Mouse (Mus musculus): Measurements from ENCODE around the gene Actr8. TPM values are rescaled to one million over a fixed set of nuclear protein-coding genes. Genes with fewer than 3 reads are reported as not detected.

Gene Actr8
- polyA plus RNA-seq, 1 experiment from 2014 or later: 46.7 TPM

DNA sequence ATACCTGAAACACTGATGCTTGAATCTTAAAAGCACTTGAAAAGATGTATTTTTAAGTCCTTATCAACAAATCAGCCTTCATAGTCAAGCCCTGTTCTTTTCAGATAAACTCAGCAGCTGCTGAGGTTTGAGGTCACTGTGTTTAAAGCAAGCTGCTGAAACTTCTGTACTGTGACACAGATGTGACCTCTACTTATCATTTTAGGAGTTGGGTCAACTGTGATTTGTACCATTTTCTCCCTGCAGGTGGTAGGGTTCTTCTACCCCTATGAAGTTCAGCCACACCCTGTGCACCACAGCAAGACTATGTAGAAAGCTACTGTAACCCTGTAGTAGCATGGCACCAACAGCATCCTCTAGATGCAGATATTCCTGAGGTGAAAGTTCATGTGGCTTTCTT is 19.2 kb downstream of the Actr8 start:
- Histone ChIP-seq H3K36me3 (peaks cover 51% of the 10 kb centered on the region), H3K27ac (replicated peaks) (no peak overlapping the region), H3K9ac (no peak overlapping the region), H3K9me3 (no peaks in the 10 kb centered on the region), H3K4me3 (no peak overlapping the region), H3K4me1 (0 out of 2 replicates have a peak, but pooled peaks cover 11% of the 10 kb centered on the region), H3K4me2 (no peak overlapping the region), H3K27me3 (replicated peaks) (no peaks in the 10 kb centered on the region)
- no peak for ATAC-seq (ENCODE audit: extremely low read depth, insufficient number of reproducible peaks, low FRiP score, low TSS enrichment)

DNA sequence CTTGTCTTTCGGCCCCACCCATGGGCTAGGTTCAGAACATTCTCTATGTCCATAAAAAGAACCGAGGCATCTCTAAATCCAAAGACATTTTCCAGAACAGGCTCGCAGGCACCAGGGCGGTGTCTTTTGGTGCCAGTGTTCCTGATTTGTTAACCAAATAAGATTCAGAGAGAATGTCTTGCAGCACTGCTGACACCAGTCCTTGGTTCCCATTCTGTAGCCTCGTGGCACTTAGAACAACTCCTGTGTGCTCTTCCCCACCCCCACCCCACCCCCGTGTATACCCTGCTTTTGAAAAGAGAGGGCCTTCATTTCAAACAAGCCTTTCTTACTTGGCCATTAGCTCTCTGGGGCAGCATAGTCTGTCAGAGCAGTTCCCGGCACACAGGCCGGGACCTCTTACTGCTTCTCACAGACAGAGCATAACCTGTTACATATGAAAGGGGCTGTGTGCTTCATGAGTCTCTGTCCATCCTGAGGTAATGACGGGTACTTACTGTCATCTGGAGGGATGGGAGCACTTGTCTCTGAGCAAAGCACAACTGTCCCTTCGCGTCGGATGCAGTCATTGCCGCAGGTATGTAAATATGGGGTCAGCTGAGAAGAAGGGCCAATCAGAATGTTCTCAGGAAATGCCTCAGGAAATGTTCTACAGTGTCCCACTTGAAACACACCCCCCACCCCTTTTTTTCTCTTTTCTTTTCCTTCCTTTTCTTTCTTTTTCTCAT is 20.8 kb downstream of the Actr8 start:
- Histone ChIP-seq H3K4me2 (no peak overlapping the region), H3K9me3 (no peaks in the 10 kb centered on the region), H3K9ac (no peak overlapping the region), H3K27ac (replicated peaks) (no peak overlapping the region), H3K4me1 (0 out of 2 replicates have a peak, but pooled peaks cover 11% of the 10 kb centered on the region), H3K27me3 (replicated peaks) (peaks cover 10% of the 10 kb centered on the region; the same call in 1 of the 2 replicates), H3K4me3 (no peak overlapping the region), H3K36me3 (peaks cover 36% of the 10 kb centered on the region)
- ATAC-seq (ENCODE audit: extremely low read depth, insufficient number of reproducible peaks, low FRiP score, low TSS enrichment): no peak
- 78% methylated on average over 13 of the region's 13 CpGs for WGBS

- H3K9me3 ChIP-seq: no peaks in the 10 kb centered on the region
- H3K4me2 ChIP-seq: no peak overlapping the region
- H3K27me3 ChIP-seq (replicated peaks): peaks cover 14% of the 10 kb centered on the region; the same call in 1 of the 2 replicates
- ATAC-seq (ENCODE audit: extremely low read depth, insufficient number of reproducible peaks, low FRiP score, low TSS enrichment): no peak
- H3K4me1 ChIP-seq: 0 out of 2 replicates have a peak, but pooled peaks cover 11% of the 10 kb centered on the region
- no peak overlapping the region for H3K27ac ChIP-seq (replicated peaks)
- no peak overlapping the region for H3K4me3 ChIP-seq
- H3K9ac ChIP-seq: no peak overlapping the region
- 78% methylated on average over 3 of the region's 3 CpGs for WGBS
- peaks cover 30% of the 10 kb centered on the region for H3K36me3 ChIP-seq
Observed at GRCm38 (mm10) chr14:29999475-29999811, 21.3 kb downstream of the Actr8 start.

DNA sequence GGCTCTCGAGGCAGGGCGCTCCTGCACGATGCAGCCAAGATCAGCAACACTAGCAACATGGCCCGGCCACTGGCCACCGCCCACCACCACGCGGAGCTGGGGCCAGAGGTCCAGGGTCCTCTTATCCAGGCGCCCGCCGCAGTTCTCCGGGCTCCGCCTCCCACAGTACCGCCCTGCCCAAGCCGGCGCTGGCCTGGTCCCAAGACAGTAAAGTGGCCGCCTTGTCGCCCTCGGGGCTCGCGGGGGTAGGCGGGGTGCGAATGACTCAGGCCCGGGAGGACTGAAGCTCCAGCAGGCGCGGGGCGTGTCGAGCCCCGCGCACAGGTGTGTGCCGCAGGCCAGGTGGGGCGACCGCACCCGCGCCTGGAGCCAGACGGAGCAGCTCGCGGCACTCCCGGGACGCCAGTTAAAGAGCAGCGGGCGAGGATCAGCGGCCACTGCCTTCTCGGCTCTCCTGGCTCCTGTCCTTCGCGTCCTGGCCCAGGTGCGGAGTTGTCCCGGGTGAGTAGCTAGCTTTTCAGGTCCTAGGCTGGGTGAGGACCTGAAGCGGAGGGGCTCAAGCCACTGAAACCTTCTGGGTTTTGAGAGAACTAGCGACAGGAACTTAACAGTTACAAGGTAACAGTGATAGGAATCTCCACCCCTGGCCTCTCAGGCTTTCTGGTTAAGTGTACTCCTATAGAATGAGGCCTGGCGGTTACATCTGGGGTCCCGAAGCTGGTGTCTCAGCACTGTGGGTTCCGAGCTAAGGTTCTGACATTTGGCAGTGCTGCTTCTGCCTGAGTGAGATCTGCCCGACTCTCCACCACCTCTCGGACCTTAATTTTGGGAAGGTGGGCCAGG is 30.8 kb downstream of the Actr8 start, which contains the start of the genes Il17rb and Chdh:
Gene Il17rb (minus strand): TSS at position 164 of the 843 bp plus-strand sequence.
Gene Chdh (plus strand): TSS at position 291 of the 843 bp plus-strand sequence.
- 7% methylated on average over 54 of the region's 54 CpGs for WGBS
- 0 out of 2 replicates have a peak, but pooled peaks have one; percentile 26 for ATAC-seq (ENCODE audit: extremely low read depth, insufficient number of reproducible peaks, low FRiP score, low TSS enrichment)
- H3K27me3 ChIP-seq (replicated peaks): peaks cover 55% of the 10 kb centered on the region

DNA sequence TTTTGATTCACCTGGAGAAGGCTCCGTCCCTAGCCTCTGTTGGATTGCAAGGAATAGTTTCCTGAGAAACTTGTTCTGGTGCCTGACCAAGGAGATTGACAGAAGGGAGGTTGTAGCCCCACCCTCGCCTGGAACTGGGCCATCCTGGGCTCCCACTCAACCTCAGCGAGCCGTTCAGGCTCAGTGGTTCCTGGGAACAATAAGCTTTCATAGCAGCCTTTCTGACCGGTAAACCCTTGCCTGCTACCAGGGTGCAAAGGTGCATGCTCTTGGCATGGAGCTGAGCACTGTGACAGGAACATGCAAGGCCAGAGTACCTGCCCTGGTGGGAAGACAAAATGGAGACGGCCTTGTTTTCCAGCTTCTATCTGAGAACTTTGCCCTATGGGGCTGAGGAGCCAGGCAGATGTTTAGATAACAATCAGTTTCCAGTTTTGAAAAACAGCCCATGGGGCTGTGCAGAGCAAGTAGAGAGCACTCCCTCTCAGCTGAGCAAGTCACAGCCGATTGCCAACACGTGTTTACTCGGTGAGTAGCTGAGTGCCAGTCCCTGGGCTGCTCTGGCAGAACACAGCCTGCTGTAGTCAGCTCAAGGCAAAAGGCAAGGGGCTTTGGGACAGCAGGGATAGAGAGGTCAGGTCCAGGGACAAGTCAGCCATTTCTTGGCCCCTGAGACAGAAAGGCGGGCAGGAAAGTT is 31.9 kb downstream of the Actr8 start:
- H3K4me3 ChIP-seq: no peak overlapping the region
- ATAC-seq (ENCODE audit: extremely low read depth, insufficient number of reproducible peaks, low FRiP score, low TSS enrichment): no peak
- no peak overlapping the region for H3K9ac ChIP-seq
- H3K4me2 ChIP-seq: peak overlapping the region; percentile 78; the same call in 1 of the 2 replicates
- no peaks in the 10 kb centered on the region for H3K9me3 ChIP-seq
- 66% methylated on average over 10 of the region's 10 CpGs for WGBS
- peaks cover 14% of the 10 kb centered on the region for H3K4me1 ChIP-seq
- no peaks in the 10 kb centered on the region for H3K36me3 ChIP-seq
- peaks cover 51% of the 10 kb centered on the region for H3K27me3 ChIP-seq (replicated peaks)
- H3K27ac ChIP-seq (replicated peaks): no peak overlapping the region

More for the DNA sequence above, 30.8 kb downstream of the Actr8 start, which contains the start of the genes Il17rb and Chdh:
- Histone ChIP-seq H3K4me2 (peak within 1 kb of the TSS; percentile 78), H3K36me3 (no peaks in the 10 kb centered on the region), H3K9me3 (no peaks in the 10 kb centered on the region), H3K4me3 (peak within 1 kb of the TSS; percentile 51), H3K27ac (replicated peaks) (no peak within 1 kb of the TSS), H3K9ac (peak within 1 kb of the TSS; percentile 64), H3K4me1 (peaks cover 14% of the 10 kb centered on the region)

GRCm38 (mm10) chr14:30011886-30012560 is 33.9 kb downstream of the Actr8 start:
- no peak overlapping the region for H3K27ac ChIP-seq (replicated peaks)
- no peak overlapping the region for H3K4me3 ChIP-seq
- no peaks in the 10 kb centered on the region for H3K9me3 ChIP-seq
- no peak overlapping the region for H3K9ac ChIP-seq
- ATAC-seq (ENCODE audit: extremely low read depth, insufficient number of reproducible peaks, low FRiP score, low TSS enrichment): no peak
- H3K4me1 ChIP-seq: peaks cover 14% of the 10 kb centered on the region
- WGBS: 76% methylated on average over 10 of the region's 10 CpGs
- H3K4me2 ChIP-seq: no peak overlapping the region
- peaks cover 42% of the 10 kb centered on the region for H3K27me3 ChIP-seq (replicated peaks)
- no peaks in the 10 kb centered on the region for H3K36me3 ChIP-seq

GRCm38 (mm10) chr14:30014487-30014886 is 36.4 kb downstream of the Actr8 start:
- no peak overlapping the region for H3K4me2 ChIP-seq

DNA sequence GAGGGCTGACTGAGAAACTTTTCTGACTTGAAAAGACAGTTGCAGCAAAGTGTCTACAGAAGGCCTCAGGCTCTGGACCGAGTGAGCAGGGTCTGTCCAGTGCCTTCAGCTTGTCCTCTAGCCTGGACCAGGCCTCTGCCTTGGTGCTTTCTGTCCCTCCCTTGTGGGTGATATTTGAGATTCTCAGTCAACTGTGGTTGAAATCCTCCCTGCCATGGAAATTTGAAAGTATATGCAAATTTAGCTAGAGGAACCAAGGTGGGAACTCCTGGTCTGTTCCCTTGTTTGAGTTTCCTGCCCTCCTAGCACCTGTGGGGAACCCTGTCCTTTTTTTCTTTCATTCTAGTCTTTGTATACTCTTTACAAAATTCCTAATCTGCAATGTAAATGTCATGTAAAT is 36.9 kb downstream of the Actr8 start:
- Histone ChIP-seq H3K4me3 (no peak overlapping the region), H3K27me3 (replicated peaks) (peaks cover 12% of the 10 kb centered on the region), H3K4me2 (no peak overlapping the region), H3K27ac (replicated peaks) (no peak overlapping the region), H3K9ac (no peak overlapping the region), H3K4me1 (no peaks in the 10 kb centered on the region), H3K9me3 (no peaks in the 10 kb centered on the region), H3K36me3 (no peaks in the 10 kb centered on the region)
- no peak for ATAC-seq (ENCODE audit: extremely low read depth, insufficient number of reproducible peaks, low FRiP score, low TSS enrichment)
- WGBS: 52% methylated on average over 1 of the region's 1 CpGs

More at GRCm38 (mm10) chr14:30014487-30014886, 36.4 kb downstream of the Actr8 start:
- H3K36me3 ChIP-seq: no peaks in the 10 kb centered on the region
- H3K9me3 ChIP-seq: no peaks in the 10 kb centered on the region
- no peak overlapping the region for H3K9ac ChIP-seq
- peaks cover 18% of the 10 kb centered on the region for H3K27me3 ChIP-seq (replicated peaks)
- peaks cover 2% of the 10 kb centered on the region for H3K4me1 ChIP-seq
- H3K4me3 ChIP-seq: no peak overlapping the region
- 69% methylated on average over 10 of the region's 10 CpGs for WGBS
- H3K27ac ChIP-seq (replicated peaks): no peak overlapping the region
- ATAC-seq (ENCODE audit: extremely low read depth, insufficient number of reproducible peaks, low FRiP score, low TSS enrichment): no peak

- Histone ChIP-seq H3K9ac (no peak overlapping the region), H3K36me3 (no peaks in the 10 kb centered on the region), H3K4me2 (no peak overlapping the region), H3K4me1 (no peaks in the 10 kb centered on the region), H3K4me3 (no peak overlapping the region), H3K9me3 (no peaks in the 10 kb centered on the region), H3K27me3 (replicated peaks) (no peaks in the 10 kb centered on the region), H3K27ac (replicated peaks) (no peak overlapping the region)
- no peak for ATAC-seq (ENCODE audit: extremely low read depth, insufficient number of reproducible peaks, low FRiP score, low TSS enrichment)
- 77% methylated on average over 5 of the region's 5 CpGs for whole genome bisulfite sequencing
Observed at GRCm38 (mm10) chr14:30016666-30017065, 38.5 kb downstream of the Actr8 start.

DNA sequence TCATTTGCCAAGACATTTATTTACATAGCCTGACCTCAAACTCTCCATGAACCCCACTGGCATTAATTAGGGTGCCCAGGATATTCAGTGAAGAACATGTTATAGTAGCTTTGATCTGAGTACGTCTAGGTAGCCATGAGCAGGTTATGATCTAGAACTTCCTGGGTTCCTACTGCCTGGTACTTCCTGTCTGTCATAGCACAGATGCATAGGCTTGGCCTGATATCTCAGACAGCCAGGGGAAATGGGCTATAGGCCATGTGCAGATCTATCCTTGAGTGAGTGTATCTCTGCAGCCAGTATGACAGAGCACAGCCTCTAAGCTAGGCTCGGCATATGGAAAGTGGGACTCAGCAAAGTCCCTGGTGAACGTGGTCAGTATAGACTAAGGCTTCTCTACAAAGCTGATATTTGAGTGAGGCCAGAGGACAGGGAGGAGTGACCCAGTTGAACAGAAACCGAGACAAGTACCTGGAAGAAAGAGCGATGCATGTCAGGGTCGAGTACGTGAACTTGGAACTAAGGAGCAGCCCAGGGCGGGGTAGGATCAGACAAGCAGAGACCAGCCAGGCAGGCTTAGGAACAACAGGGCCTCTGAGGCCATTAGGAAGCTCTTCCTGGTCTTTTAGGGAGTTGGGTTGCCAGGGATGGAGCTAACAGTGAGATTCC is 39.8 kb downstream of the Actr8 start:
- Histone ChIP-seq H3K4me3 (no peak overlapping the region), H3K9ac (no peak overlapping the region), H3K4me1 (no peaks in the 10 kb centered on the region), H3K27ac (replicated peaks) (no peak overlapping the region), H3K27me3 (replicated peaks) (no peaks in the 10 kb centered on the region), H3K36me3 (no peaks in the 10 kb centered on the region), H3K9me3 (no peaks in the 10 kb centered on the region), H3K4me2 (no peak overlapping the region)
- 76% methylated on average over 8 of the region's 8 CpGs for WGBS
- ATAC-seq (ENCODE audit: extremely low read depth, insufficient number of reproducible peaks, low FRiP score, low TSS enrichment): no peak
